Mouse (Mus musculus) C2C12 (cell line): ENCODE data around the gene Inip.

Source experiments
- CEBPB ChIP-seq: IDR thresholded peaks from one replicate; pipeline ENCODE4 v1.6.1; 2011; ENCODE audit warnings: low read depth, mild to moderate bottlenecking, control low read depth, moderate library complexity
- CTCF ChIP-seq: IDR thresholded peaks from one replicate; pipeline ENCODE4 v1.5.1; 2011; ENCODE audit not compliant: control insufficient read depth, insufficient read depth, insufficient read length
- MAX ChIP-seq: IDR thresholded peaks from one replicate; pipeline ENCODE4 v1.6.1; 2011; ENCODE audit warnings: mild to moderate bottlenecking, control low read depth
- MYOD1 ChIP-seq: IDR thresholded peaks from one replicate; pipeline ENCODE4 v1.6.1; 2011; ENCODE audit warnings: low read depth; ENCODE audit not compliant: control insufficient read depth, insufficient read length
- MYOG ChIP-seq: IDR thresholded peaks from one replicate; pipeline ENCODE4 v1.6.1; 2011; ENCODE audit not compliant: control insufficient read depth, insufficient read length; ENCODE audit errors: extremely low read depth

- no peak for TF ChIP-seq MYOD1
- no peak for TF ChIP-seq CTCF
- TF ChIP-seq MAX = no peak
- TF ChIP-seq CEBPB = no peak
- no peak for TF ChIP-seq MYOG
These were observed 4.0 kb upstream of the Inip start, which contains the start of gene Snx30 for GRCm38 (mm10) chr4:59805181-59805967.
